Mouse (Mus musculus) limb, embryonic 13.5 days (tissue): ENCODE results near the gene Synrg. TPM values are rescaled to one million over a fixed set of nuclear protein-coding genes. Genes with fewer than 3 reads are reported as not detected.

ENCODE experiments used
- ATAC-seq: fragments of 200-750 bp; cut with Nextera tagmentation; 2 replicates; pipeline ENCODE4 v1.8.0; 2017; ENCODE audit warnings: low read depth, moderate number of reproducible peaks, moderate TSS enrichment; ENCODE audit not compliant: low FRiP score
- H3K27ac ChIP-seq: fragments of 300-500 bp; sonication (generic); 2 replicates; pipeline ENCODE4 v1.5.1; 2015; ENCODE audit warnings: inconsistent platforms, mild to moderate bottlenecking, moderate library complexity
- H3K27me3 ChIP-seq: fragments of 300-500 bp; sonication (generic); 2 replicates; pipeline ENCODE4 v1.6.1; 2015; ENCODE audit warnings: mild to moderate bottlenecking, inconsistent platforms
- H3K36me3 ChIP-seq: fragments of 300-500 bp; sonication (generic); 2 replicates; pipeline ENCODE4 v1.6.1; 2015; ENCODE audit warnings: inconsistent platforms, mild to moderate bottlenecking, moderate library complexity
- H3K4me1 ChIP-seq: fragments of 300-500 bp; sonication (generic); 2 replicates; pipeline ENCODE4 v1.6.1; 2015; ENCODE audit warnings: inconsistent platforms
- H3K4me2 ChIP-seq: fragments of 300-500 bp; sonication (generic); replicated peaks from 2 replicates; pipeline ENCODE4 v1.6.1; 2015; ENCODE audit warnings: inconsistent platforms, mild to moderate bottlenecking, moderate library complexity
- H3K4me3 ChIP-seq: fragments of 300-500 bp; sonication (generic); 2 replicates; pipeline ENCODE4 v1.5.1; 2015; ENCODE audit warnings: moderate library complexity, mild to moderate bottlenecking, inconsistent platforms
- H3K9ac ChIP-seq: fragments of 300-500 bp; sonication (generic); 2 replicates; pipeline ENCODE4 v1.6.1; 2015; ENCODE audit warnings: mild to moderate bottlenecking, inconsistent platforms
- H3K9me3 ChIP-seq: fragments of 300-500 bp; sonication (generic); 2 replicates; pipeline ENCODE4 v1.6.1; 2016; ENCODE audit warnings: inconsistent platforms
- WGBS: fragments of 180-500 bp; shearing (Covaris S2); methylation state at CpG from one replicate; pipeline ENCODE4 v1.1.7; 2015; 5-methylcytosine and 5-hydroxymethylcytosine counted together
- polyA plus RNA-seq: library from polyadenylated mRNA; unstranded; fragments of >200 nt; fragmentation: Nextera tagmentation; extraction: Ambion mirVana; gene quantifications from 2 replicates; pipeline ENCODE4 v1.2.1, GENCODE M21; 2015

Gene Synrg
- polyA plus RNA-seq, 1 experiment from 2014 or later: 8.8 TPM

- H3K4me1 ChIP-seq: peaks cover 9% of the 10 kb centered on the region; the same call in 1 of the 2 replicates
- H3K36me3 ChIP-seq: peaks cover 35% of the 10 kb centered on the region
- H3K27ac ChIP-seq: no peak overlapping the region
- no peaks in the 10 kb centered on the region for H3K9me3 ChIP-seq
- ATAC-seq: no peak
- H3K27me3 ChIP-seq: no peaks in the 10 kb centered on the region
- H3K4me2 ChIP-seq: no peak overlapping the region
- H3K9ac ChIP-seq: no peak overlapping the region
- WGBS: 80% methylated on average over 7 of the region's 7 CpGs
- H3K4me3 ChIP-seq: no peak overlapping the region
These were observed 52.7 kb downstream of the Synrg start for GRCm38 (mm10) chr11:84016810-84017508.

GRCm38 (mm10) chr11:84027231-84027630 lies 63.0 kb downstream of the Synrg start:
- Histone ChIP-seq H3K4me1 (no peaks in the 10 kb centered on the region), H3K4me3 (no peak overlapping the region), H3K9ac (no peak overlapping the region), H3K4me2 (no peak overlapping the region), H3K27ac (no peak overlapping the region), H3K27me3 (no peaks in the 10 kb centered on the region), H3K9me3 (no peaks in the 10 kb centered on the region), H3K36me3 (peaks cover 53% of the 10 kb centered on the region)
- no peak for ATAC-seq
- 91% methylated on average over 5 of the region's 5 CpGs for WGBS

GRCm38 (mm10) chr11:84028271-84029028 lies 64.2 kb downstream of the Synrg start:
- no peak for ATAC-seq
- Histone ChIP-seq H3K9ac (no peak overlapping the region), H3K27ac (no peak overlapping the region), H3K4me1 (no peaks in the 10 kb centered on the region), H3K4me3 (no peak overlapping the region), H3K27me3 (no peaks in the 10 kb centered on the region), H3K36me3 (peaks cover 53% of the 10 kb centered on the region), H3K4me2 (no peak overlapping the region), H3K9me3 (no peaks in the 10 kb centered on the region)
- WGBS: 79% methylated on average over 9 of the region's 9 CpGs

- 52% methylated on average over 9 of the region's 9 CpGs for WGBS
- no peak overlapping the region for H3K27ac ChIP-seq
- H3K36me3 ChIP-seq: peaks cover 29% of the 10 kb centered on the region
- no peak overlapping the region for H3K9ac ChIP-seq
- no peaks in the 10 kb centered on the region for H3K4me1 ChIP-seq
- H3K4me3 ChIP-seq: no peak overlapping the region
- no peak overlapping the region for H3K4me2 ChIP-seq
- H3K27me3 ChIP-seq: no peaks in the 10 kb centered on the region
- H3K9me3 ChIP-seq: no peaks in the 10 kb centered on the region
- no peak for ATAC-seq
These were observed 67.7 kb downstream of the Synrg start for GRCm38 (mm10) chr11:84031971-84032370.

GRCm38 (mm10) chr11:84032559-84032958 lies 68.3 kb downstream of the Synrg start:
- no peak for ATAC-seq
- WGBS: 76% methylated on average over 5 of the region's 5 CpGs
- Histone ChIP-seq H3K4me2 (no peak overlapping the region), H3K36me3 (peaks cover 23% of the 10 kb centered on the region), H3K27ac (no peak overlapping the region), H3K9ac (no peak overlapping the region), H3K27me3 (no peaks in the 10 kb centered on the region), H3K4me3 (no peak overlapping the region), H3K9me3 (no peaks in the 10 kb centered on the region), H3K4me1 (no peaks in the 10 kb centered on the region)

GRCm38 (mm10) chr11:84033671-84034070 lies 69.4 kb downstream of the Synrg start:
- Histone ChIP-seq H3K4me3 (no peak overlapping the region), H3K36me3 (peaks cover 12% of the 10 kb centered on the region), H3K4me1 (no peaks in the 10 kb centered on the region), H3K27ac (no peak overlapping the region), H3K9ac (no peak overlapping the region), H3K27me3 (no peaks in the 10 kb centered on the region), H3K9me3 (no peaks in the 10 kb centered on the region), H3K4me2 (no peak overlapping the region)
- ATAC-seq: no peak
- WGBS: 60% methylated on average over 5 of the region's 5 CpGs

GRCm38 (mm10) chr11:84040621-84041020 lies 76.4 kb downstream of the Synrg start:
- Histone ChIP-seq H3K4me3 (no peak overlapping the region), H3K4me1 (peaks cover 20% of the 10 kb centered on the region), H3K4me2 (no peak overlapping the region), H3K36me3 (peaks cover 20% of the 10 kb centered on the region), H3K9me3 (no peaks in the 10 kb centered on the region), H3K27me3 (no peaks in the 10 kb centered on the region), H3K27ac (no peak overlapping the region), H3K9ac (no peak overlapping the region)
- no peak for ATAC-seq
- 78% methylated on average over 6 of the region's 6 CpGs for WGBS

GRCm38 (mm10) chr11:84042808-84043762 lies 78.9 kb downstream of the Synrg start:
- 48% methylated on average over 14 of the region's 14 CpGs for whole genome bisulfite sequencing
- ATAC-seq: peak; percentile 75

GRCm38 (mm10) chr11:84044988-84045387 lies 80.8 kb downstream of the Synrg start:
- Histone ChIP-seq H3K4me1 (peaks cover 44% of the 10 kb centered on the region), H3K4me3 (no peak overlapping the region), H3K9ac (no peak overlapping the region), H3K27me3 (no peaks in the 10 kb centered on the region), H3K36me3 (peaks cover 13% of the 10 kb centered on the region; the same call in 1 of the 2 replicates), H3K9me3 (no peaks in the 10 kb centered on the region), H3K4me2 (no peak overlapping the region), H3K27ac (no peak overlapping the region)
- WGBS: 16% methylated on average over 1 of the region's 1 CpGs
- no peak for ATAC-seq

More at GRCm38 (mm10) chr11:84042808-84043762, 78.9 kb downstream of the Synrg start:
- Histone ChIP-seq H3K9ac (no peak overlapping the region), H3K4me2 (no peak overlapping the region), H3K27me3 (no peaks in the 10 kb centered on the region), H3K36me3 (peaks cover 13% of the 10 kb centered on the region; the same call in 1 of the 2 replicates), H3K9me3 (no peaks in the 10 kb centered on the region), H3K27ac (peak overlapping the region; percentile 39; the same call in 1 of the 2 replicates), H3K4me3 (no peak overlapping the region), H3K4me1 (peaks cover 28% of the 10 kb centered on the region)

- Histone ChIP-seq H3K4me3 (no peak overlapping the region), H3K36me3 (no peaks in the 10 kb centered on the region), H3K9ac (no peak overlapping the region), H3K27me3 (no peaks in the 10 kb centered on the region), H3K4me1 (peaks cover 44% of the 10 kb centered on the region), H3K9me3 (no peaks in the 10 kb centered on the region), H3K4me2 (no peak overlapping the region), H3K27ac (peak overlapping the region; percentile 33; the same call in 1 of the 2 replicates)
- ATAC-seq: no peak
- 52% methylated on average over 4 of the region's 4 CpGs for WGBS
These were observed 83.0 kb downstream of the Synrg start for GRCm38 (mm10) chr11:84047270-84047669.

GRCm38 (mm10) chr11:84048411-84048810 lies 84.2 kb downstream of the Synrg start:
- Histone ChIP-seq H3K4me1 (peaks cover 34% of the 10 kb centered on the region), H3K9ac (no peak overlapping the region), H3K9me3 (no peaks in the 10 kb centered on the region), H3K27ac (no peak overlapping the region), H3K27me3 (no peaks in the 10 kb centered on the region), H3K36me3 (no peaks in the 10 kb centered on the region), H3K4me2 (no peak overlapping the region), H3K4me3 (no peak overlapping the region)
- 50% methylated on average over 10 of the region's 10 CpGs for WGBS
- no peak for ATAC-seq
